Mouse (Mus musculus): ENCODE measurements around the gene Map3k14.

DNA sequence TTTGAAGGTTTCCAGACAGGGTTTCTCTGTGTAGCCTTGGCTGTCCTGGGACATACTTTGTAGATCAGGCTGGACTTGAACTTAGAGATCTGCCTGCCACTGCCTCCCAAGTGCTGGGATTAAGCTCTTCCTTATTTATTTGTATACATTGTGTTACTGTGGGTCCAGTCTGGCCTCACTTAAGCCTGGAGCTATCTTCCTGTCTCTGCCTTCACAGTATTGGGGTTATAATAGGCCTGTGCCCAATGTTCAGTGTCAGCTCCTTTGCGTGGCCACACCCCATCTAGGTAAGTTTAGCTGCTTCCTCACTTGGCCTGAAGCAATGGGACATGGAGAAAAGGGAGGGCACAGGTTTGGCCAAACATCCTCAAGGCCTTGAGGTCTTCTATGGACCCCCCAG lies 90.8 kb downstream of the Map3k14 start:
- TF ChIP-seq CTCF (IDR thresholded peaks at IDR 0.05; ENCODE audit: low read depth, low read length) (no peak), GATA1 (IDR thresholded peaks at IDR 0.05; ENCODE audit: borderline replicate concordance, low read length) (no peak), TAL1 (conservative IDR thresholded peaks at IDR 0.05; ENCODE audit: low read depth, low read length) (no peak), GATA2 (IDR thresholded peaks at IDR 0.05; ENCODE audit: borderline replicate concordance, low read depth, low read length) (no peak), POLR2AphosphoS5 (IDR thresholded peaks at IDR 0.05; ENCODE audit: insufficient replicate concordance, low read depth, low read length) (no peak)
